Mouse (Mus musculus) cerebellum, adult 11-12 months (tissue): Measurements from ENCODE around the gene Smg9.
"Not testable (repeated sequence)": the region's sequence is repeated elsewhere in the genome, so short reads cannot be mapped to it uniquely, and the experiment has no call there.

Experiments
- DNase-seq: peaks from one replicate; pipeline ENCODE4 v3.0.0; 2022

Smg9 gene

DNA sequence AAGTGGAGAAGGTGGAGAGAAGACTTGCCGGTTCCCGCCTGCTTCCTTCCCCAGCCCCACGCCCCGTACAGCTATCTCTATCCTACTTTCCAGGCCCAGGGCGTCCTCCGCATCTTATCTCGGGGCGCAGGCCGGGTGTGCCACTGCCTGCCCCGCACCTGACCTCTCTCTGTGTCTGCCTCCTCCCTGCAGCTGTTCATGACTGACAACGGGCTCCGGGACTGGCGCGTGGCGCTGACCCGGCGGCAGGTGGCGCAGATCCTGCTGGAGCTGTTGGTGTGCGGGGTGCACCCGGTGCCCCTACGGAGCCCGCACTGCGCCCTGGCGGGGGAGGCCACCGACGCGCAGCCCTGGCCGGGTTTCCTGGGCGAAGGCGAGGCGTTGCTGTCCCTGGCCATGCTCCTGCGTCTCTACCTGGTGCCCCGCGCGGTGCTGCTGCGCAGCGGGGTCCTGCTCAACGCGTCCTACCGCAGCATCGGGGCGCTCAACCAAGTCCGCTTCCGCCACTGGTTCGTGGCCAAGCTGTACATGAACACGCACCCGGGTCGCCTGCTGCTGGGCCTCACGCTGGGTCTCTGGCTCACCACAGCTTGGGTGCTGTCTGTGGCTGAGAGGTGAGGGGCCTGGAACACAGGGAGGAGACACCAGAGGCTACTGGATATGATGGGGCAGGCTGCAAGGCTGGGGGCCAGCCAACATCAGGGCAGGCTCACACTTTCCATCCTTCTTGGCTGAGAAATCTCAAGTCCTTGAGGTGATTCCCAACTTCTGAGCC lies 22.1 kb upstream of the Smg9 start:
- DNase-seq: peak; percentile 33

DNA sequence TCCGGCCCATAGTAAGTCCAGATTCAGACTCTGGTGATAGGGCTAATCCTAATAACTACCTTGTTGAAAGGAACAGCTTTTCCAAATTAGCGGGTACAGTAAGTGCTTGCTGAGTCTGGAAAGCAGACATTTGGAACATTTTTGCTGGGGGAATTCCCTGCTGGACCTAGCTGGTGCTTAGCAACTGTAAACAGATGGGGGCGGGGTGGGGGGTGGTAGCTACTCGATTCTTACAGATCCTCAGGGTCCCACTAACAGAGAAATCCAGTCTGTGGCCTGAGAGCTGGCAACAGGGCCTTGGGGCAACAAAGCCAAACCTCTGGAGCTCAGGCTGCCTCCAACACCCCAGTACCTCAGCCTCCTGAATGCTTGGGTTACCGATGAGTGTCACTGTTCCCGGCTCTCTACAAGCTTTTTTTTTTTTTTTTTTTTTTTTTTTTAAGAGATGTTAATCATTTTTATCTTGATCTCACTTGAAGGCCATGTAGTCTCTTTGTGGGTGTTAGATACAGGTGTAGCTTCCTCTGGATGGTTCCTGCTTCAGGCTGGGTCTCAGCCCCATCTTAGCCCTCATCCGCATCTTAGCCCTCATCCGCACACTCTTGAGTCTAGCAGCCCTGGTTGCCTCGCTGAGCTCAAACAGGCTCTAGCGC lies 21.2 kb upstream of the Smg9 start:
- DNase-seq: no peak

DNA sequence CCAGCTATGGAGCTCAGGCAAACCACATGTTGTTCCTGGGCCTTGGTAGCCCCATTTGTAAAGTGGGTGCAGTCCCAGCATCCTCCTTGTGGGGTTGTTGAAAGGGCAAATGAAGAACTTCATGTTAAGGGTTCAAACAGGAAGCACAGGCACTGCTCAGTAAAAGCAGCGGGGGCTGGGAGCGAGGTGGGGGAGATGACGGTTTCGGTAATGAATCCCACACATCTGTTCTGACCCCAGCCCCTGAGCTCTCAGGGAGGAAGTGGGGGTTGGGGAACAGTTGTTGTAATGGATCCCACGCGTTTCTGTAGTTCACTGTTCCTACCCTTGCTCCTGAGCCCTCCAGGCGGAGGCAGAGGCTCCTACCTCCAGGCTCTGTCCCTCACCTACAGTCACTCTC lies 19.5 kb upstream of the Smg9 start:
- DNase-seq: no peak

DNA sequence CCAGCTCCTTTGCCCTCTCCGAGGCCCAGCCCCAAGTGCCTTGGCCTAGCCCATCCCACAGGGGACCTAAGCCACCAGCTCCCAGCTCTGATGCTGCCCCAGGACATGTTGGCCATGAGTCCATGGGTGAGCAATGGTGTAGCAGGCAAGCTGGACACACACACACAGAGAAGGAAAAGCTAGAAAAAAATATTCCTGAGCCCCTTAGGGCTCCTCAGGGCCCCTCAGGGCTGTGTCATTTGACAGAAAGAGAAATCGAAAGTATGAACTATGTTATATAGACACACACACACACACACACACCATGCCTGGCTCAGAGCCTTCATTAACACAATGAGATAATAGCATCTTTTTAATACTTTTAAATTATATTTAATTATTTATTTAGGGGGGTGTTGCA lies 19.0 kb upstream of the Smg9 start:
- DNase-seq: no peak

- no peak for DNase-seq
Measured at GRCm38 (mm10) chr7:24382730-24383372, 16.6 kb upstream of the Smg9 start.

DNA sequence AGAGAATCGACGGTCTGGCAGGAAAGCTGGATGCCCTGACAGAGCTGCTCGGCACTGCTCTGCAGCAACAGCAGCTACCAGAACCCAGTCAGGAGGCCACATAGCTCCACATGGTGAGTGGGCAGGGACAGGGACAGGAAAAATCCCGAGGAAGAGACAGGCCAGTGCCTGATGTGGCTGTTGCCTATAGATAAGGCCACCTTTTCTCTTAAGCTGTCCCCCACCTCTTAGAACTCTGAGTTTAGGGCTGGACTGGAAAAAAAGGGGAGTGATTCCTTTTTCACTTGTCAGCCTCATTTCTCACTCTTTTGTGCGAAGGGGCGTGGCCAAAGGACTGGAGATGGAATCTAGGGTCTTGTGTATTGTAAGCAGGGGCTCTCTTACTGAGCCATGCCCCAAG lies 15.3 kb upstream of the Smg9 start:
- DNase-seq: no peak

DNA sequence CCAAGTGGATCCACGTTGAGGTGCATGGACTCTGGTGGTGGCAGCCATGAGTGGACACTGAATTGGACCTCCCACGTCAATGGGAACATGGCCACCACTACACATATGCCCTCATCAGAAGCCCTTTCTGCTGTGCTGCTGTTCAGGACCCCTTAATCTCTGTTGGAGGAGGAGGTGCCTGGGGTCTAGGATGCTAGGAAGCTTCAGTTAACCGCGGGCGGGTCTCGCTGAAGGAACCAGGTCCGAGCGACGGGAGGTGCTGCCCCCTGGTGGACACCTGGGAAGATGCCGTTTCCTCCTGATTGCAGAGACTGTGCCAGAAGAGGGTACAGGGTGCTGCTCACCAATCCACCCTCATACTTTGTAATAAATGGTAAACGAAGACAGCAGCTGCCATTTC lies 14.6 kb upstream of the Smg9 start:
- DNase-seq: peak; percentile 56

- no peak for DNase-seq
Measured at GRCm38 (mm10) chr7:24387059-24387556, 12.3 kb upstream of the Smg9 start.

DNA sequence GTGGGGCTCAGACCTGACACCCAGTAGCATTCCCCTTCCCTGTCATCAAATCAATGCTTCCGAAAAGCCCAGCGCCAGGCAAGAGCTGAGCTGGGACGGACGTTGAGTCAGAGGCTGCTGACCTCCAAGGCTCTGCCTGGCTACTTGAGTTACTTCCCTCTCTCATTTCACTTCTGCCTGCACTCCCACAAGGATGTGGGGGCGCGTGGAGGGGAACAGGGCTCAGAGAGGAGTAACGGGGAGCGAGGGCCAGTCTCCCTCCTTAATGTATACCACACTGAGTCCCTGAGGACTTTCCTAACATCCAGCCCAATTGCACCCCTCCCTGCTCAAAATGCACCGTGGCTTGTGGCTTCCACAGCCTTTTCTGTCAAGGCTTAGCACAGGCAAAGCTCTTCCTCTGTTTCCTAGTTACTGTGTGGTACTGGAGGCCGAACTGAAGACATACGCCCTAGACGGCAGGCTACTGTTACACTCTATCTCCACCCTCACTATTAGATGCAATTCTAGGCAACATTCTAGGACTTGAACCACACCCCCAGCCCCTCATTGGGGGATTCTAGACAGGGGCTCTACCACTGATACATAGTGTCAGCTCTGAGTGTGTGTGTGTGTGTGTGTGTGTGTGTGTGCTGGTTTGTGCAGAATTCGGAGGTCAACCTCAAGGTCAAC lies 9.8 kb upstream of the Smg9 start:
- DNase-seq: no peak

DNA sequence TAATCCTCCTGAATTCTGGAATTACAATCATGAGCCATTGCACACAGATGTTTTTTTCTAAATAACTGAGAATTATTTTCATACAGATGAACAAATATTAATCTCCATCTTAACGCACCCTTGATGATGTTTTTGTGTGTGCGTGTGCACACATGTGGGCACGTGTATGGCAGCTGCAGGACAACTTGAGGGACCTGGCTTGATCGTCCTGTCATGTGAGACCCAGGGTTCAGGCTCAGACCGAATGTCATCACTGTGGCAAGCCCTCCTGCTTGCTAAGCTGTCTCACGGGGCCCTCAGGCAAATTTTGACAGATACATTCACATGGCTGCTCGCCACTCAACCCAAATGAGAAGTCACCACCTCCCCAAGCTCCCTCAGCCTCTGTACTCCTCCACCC lies 8.9 kb upstream of the Smg9 start:
- no peak for DNase-seq

DNA sequence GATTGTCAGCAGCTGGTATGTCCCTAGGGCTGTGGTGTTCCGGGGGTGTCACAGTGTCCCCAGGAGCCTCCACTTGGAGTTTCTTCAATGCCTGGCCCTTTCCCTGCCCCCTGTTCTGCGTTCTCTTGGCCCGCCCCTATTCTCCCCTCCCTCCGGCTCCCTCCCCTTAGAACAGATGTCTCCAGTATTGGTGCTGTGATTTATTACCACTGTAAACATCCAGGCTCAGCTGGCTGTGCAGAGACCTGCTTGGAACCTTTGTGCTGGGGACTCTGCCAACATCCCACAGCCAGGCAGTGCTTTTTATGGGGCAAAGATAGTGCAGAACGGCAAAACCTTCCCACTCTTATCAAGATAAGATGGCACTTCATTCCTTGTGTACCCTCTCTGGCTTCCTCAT lies 8.3 kb upstream of the Smg9 start:
- DNase-seq: no peak

GRCm38 (mm10) chr7:24391687-24392086 lies 7.7 kb upstream of the Smg9 start:
- DNase-seq: no peak

DNA sequence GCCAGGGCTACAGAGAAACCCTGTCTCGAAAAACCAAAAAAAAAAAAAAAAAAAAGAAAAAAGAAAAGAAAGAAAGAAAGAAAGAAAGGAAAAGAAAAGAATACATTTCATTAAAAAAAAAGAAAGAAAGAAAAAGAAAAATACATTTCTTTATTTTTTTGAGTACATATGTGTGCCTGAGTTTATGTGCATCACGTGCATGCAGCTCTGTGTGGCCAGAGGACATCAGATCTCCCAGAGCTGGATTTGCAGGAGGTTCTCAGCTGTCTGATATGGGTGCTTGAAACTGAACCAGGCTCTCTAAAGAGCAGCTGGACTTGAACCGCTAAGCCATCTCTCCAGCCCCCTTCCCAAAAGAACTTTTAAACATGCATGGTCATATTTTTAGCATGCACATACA lies 5.4 kb upstream of the Smg9 start:
- no peak for DNase-seq

DNA sequence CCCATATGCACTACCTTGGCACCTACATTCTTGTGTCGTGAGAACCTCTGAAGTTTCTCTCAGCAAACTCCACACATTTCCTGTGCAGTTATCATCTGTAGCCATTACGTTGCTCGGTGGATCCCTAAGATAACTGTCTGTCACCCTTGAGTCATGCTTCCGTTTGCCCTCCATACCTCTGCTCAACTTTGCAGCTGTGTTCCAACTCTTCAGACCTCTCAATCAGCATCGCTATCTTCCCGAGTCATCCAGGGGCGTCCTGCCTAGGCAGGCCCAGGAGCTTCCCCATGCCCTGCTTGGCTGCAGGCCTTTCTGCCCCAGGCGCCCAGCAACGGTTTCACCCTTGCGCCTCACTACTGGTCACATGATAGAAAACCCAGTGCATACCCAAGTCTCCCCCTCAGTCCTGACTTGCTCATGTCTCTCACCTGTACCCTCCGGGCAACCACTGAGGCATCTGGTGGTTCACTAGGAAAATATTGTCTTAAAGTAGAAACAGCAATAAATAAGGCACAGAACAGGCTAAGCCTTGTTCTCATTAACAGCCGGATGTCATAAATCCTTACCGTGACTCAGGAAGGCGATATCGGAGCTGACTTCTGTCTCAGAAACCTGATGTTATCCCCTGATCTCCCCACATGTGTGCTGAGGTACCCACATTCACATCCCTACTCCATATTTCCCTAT lies 4.8 kb upstream of the Smg9 start:
- DNase-seq: no peak

DNA sequence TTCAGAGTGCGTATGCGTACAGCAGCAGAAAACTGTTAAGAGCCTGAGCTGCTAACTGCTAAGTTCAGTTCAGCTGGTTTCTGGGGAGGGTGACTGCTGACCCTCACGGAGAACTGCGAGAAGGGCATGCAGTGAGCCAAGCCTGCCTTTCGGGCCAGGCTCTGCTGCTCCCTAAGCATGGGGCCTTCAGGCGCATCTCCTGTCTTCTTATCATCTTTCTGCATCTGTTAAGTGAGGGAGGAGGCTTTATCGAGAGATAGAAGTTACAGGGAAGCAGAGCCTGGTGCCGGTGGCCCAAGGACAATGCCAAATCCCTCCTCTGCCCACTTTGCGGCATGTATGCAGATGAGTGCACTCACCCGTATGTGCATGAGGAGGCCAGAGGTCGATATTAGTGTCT lies 2.6 kb upstream of the Smg9 start:
- no peak for DNase-seq

DNA sequence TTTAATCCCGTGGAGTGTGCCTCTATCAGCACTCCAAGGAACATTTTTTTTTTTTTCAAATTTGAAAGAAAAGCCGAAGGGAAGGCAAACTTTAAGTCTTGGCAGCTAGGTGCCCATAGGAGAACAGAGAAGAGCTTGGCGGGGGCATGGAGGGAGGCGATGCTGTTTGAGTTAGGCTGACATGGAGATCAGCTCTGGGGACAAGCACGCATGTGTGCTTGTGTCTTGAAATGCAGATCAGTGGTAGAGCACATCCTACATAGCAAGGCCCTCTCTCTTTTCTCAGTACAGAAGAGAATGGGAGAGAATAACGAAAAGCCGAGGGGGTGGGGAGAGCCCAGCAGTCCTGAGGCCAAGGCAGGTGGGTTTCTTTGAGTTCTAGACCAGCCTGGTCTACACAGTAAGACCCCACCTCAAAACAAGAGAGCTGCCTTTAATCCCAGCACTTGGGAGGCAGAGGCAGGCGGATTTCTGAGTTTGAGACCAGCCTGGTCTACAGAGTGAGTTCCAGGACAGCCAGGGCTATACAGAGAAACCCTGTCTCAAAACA lies 980 bp upstream of the Smg9 start:
- peak; percentile 49 for DNase-seq

DNA sequence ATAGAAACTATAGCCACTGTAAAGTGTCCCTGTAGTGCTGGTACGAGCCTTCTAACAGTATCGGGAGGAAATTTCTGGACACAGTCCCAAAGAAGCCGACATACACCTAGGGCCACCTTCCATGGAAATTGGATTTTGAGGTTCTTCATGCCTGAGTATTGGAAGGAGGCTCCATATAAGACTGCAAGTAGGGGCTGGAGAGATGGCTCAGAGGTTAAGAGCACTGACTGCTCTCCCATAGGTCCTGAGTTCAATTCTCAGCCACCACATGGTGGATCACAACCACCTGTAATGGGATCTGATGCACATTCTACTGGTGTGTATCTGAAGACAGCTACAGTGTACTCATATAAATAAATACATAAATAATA lies 648 bp downstream of the Smg9 start:
- no peak for DNase-seq

- not testable (repeated sequence) for DNase-seq
Measured at GRCm38 (mm10) chr7:24400489-24400888, 1.1 kb downstream of the Smg9 start.

- DNase-seq: no peak
Measured at GRCm38 (mm10) chr7:24402851-24403250, 3.4 kb downstream of the Smg9 start.

DNA sequence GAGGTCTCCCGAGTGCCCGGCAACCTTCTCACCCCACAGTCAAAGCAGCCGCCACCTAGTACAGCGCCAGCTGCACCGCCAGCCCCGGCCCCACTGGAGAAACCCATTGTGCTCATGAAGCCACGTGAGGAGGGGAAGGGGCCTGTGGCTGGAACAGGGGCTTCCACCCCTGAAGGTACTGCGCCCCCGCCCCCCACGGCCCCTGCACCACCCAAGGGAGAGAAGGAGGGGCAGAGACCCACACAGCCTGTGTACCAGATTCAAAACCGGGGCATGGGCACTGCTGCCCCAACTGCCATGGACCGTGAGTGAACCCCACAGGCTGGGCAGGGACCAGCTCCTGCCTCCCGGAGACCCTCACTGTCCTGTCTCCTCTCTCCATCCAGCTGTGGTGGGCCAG lies 6.2 kb downstream of the Smg9 start:
- DNase-seq: peak; percentile 53

DNA sequence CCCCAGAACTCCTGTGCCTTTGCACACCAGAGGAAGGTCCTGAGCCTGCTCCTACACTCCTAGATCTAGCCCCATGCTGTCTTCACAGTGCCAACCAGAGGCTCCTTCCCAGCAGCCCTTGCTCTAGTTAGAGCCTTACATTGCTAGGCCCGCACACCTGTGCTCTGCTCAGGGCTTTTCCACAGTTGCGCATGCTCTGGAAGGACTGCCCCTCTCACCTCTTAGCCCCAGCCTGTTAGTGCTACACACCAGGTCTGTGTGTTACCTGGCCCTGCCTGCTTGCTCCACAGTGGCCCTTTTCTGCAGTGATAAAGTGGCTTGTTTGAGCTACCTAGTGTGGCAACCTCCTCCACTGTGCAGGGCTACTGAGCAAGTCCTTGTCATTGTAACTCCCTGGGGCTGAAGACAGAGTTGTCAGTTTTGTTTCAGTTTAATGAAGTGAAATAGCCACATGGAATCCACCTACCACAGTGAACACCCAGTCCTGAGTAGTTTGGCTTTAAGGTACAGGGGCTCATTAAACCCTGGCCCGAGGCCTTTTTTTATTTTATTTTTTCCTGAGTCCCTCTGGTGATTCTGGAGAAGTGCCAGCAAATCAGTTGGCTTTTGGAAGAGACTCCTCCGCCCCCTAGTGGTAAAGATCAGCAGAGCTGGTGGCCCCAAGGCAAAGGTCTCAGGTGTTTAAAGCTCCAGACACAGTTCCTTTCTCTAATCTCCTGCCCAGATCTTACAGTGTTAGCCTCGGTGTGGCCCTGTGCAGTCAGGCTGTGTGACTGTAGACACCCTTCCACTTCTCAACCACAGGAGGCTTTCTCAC lies 7.3 kb downstream of the Smg9 start:
- peak; percentile 81 for DNase-seq

DNA sequence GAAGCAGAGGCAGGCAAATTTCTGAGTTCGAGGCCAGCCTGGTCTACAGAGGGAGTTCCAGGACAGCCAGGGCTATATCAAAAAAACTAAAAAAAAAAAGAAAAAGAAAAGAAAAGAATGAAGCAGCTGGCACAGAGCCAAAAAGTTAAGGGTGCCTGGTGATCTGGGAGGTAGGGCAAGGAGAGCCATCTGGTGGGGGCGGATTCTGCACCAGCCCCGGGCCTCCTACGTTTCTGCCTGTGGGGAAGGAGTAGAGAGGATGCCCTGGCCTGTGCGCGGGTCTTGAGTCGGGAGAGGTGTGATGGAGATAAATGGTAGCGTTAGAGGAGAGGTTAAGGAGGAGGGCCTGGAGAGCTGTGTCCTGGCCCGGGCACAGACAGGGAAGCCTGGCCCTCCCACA lies 8.8 kb downstream of the Smg9 start:
- peak; percentile 53 for DNase-seq
